Mouse (Mus musculus) right cerebral cortex, adult 18-20 months (tissue): ENCODE measurements at regions not wholly inside any gene's neighbourhood (a gene's known extent, or its start where the extent isn't known, plus 50 kb on each side); places are given as distances from the start of the nearest gene placed in this dataset.

Experiments
- DNase-seq: peaks from one replicate; pipeline ENCODE4 v3.0.0; 2022; ENCODE audit warnings: mixed read lengths

DNA sequence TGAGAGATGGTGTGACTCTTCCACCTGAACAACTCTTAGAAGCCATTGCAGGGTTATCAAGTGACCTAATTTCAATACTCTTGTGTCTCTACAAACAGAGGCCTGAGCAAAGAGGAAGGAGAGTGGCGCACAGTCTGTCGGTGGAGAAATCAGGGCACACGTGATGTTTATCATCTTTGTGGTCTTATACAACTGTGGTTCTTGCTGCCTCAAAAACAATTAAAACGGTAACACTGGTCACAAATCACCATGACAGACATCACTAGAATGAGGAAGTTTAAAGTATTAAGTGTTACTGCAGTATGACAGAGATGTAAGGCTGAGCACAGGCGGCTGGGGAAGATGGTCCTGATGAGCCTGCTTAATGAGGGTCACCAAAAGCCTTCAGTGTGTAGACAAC lies 73.6 kb downstream of the Sdc1 start:
- DNase-seq, result no peak

DNA sequence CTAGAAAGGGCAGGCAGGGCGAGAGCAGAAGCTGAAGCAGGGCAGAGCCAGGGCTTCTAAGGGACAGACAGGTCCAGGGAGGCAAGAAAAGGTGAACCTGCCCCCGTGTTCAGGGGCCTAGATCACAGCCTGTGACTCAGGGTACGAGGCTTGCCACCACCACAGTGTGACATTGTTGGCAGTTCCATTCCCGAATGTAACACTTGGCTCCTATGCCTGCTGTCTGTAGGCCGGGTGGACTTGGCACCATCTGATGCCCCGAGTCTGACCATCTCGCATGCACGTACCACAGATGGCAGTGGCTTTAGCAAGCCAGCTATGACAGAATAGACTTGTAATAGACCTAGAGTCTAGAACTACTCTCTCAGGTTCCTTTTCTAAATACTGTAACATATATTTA lies 74.3 kb downstream of the Sdc1 start:
- DNase-seq, result no peak

DNA sequence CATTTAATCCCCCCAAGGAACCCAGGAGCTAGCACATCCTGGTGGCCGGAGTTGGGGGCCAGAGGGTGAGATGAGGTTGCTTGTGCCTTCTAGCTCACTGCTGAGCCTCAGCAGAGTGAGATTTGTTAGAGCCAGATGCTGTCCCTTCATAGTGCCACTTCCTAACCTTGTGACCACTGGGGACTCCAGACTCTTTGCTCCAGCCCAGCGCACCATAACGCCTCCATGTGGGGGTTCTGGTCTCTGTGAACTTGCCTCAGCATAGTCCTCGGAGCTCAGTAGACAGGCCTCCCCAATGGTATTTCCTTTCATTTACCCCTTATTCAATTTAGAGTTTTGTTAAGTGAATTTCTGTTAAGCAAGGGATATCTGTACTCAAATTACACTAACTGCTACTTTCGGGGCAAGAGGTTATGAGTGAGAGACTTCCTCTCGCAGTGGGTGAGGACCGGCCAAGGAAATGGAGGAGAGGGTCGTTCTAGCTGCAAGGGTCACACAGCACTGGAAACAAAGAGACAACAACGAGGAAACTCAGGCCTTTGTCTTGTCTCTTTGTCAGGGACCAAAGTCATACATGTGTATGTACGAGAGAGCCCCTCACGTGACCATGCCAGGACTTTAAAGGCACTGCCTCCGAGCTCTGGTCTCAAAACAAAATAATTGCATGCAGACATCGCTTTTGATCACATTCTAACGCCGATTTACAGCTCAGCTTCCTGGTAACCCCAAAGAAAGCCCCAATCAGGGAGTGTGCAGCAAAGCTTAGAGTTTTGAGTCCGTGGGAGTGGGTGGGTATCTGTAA lies 74.8 kb upstream of the Laptm4a start:
- no peak for DNase-seq

DNA sequence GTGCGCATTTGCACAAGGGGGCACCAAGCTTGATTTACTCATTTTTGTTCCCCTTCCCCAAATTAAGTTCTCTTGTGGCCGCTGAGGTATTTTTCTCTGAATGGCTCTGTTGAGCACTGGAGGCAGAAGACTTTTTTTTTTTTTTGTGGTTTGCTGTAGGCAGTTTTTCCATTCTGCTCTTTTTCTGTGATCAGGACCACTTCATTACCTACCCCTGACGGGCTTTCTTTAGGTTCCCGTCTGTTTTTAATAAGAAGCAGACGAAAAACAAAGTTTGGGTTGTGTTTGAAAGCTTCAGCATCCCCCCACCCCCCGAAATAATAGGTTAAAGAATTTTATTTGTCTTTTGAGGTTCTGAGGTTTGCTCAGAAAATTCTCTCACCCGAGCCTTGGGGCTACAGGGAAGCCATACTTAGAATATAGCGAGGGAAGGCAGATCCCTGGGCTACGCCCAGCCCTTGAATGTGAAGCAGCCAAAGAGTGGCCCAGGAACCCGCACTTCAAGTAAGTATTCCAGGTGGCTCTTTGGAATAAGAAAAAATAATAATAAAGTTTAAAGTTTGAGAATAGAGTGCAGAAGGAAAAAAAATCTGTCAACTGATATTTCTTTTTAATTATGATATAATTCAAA lies 74.1 kb upstream of the Laptm4a start:
- no peak for DNase-seq

DNA sequence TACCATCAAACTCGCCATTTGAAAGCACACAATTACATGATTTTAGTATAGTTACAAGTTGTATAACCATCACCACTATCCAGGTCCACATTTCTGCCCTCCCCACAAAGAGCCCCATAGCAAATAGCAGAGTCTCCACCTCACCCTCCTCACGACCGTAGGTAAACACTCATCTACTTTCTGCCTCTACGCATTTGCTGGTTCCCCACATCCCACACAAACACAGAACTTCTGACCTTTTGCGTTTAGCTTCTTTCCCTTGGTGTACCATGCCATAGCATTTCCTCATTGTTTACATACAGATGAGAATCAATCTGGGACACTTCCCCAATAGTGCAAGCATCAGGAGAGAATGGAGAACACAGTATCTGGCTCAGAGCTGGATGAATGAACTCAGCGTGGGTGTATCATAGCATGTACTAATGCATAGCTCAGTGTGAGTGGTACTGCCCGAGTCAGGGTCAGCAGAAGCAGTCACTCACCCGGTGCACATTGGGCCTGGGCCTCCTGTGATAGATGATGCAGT lies 73.5 kb upstream of the Laptm4a start:
- DNase-seq, result no peak

DNA sequence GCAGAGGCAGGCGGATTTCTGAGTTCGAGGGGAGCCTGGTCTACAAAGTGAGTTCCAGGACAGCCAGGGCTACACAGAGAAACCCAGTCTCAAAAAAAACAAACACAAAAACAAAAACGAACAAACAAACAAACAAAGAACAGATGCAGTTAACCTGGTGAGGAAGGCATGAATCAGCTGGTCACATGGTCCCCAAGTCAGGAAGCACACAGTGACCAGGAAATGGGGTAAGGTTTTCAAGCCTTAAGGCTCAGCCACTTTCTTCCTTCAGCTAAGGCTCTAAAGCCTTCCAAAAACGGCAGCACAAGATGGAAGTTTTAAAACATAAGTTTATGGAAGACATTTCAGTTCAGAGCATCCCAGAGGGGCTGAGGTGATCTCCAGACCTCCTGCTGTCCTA lies 67.6 kb upstream of the Laptm4a start:
- DNase-seq, result no peak

DNA sequence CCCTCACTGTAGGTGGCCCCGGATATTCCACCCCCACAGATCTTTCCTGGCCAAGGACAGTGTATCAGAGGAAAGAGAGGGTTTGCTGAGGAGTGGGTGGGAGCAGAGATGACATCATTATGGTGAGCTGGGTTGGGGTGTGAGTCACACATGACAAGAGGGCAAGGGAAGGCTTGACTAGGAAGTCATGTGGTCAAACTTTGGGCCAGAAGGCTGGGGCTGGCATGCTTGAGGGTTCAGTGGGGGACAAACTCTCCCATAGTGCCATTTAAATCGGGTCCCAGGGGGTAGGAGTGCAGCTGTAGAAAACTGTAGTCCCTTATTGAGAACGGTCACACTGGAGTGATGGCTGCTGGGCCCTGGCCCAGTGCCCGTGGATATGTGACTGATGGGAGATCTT lies 67.1 kb upstream of the Laptm4a start:
- DNase-seq, result no peak

DNA sequence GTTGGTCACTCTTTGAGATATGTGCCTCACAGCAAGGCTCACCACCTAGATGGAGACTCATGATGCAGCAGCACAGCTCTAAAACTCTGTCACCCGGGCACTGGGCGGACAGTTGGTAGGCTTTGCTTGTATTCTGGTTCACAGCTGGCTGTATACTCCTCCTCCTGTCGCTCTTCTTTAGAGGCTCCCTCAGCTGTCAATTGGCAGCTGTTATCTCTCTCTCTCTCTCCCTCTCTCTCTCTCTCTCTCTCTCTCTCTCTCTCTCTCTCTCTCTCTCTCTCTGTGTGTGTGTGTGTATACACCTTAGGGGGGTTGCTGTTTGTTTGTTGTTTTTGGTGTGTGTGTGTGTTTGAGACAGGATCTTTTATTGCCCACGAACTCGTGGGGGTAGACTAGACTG lies 66.3 kb upstream of the Laptm4a start:
- DNase-seq, result no peak

DNA sequence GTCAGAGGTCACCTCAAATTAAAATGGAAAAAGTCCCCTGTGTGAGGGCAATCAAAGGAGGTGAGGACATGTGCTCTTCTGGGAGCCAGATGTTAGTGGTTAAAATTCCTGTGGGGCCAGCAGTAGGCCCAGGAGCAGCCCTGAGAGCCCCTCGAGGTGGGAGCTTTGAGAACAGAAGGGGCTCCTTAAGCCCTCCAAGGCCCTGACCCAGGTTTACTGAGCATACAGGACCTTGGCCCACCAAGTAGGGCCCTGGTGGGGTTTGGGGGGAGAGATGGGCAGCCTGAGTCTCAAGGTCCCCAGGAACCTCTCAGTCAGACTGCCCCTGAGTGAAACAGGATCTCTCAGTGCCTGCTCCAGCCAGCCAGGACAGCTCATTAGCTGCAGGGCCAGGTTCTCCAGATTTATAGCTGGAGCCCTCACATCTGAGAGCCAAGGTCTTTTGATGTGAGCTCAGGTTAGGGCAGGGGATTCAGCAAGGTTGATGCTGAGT lies 65.4 kb upstream of the Laptm4a start:
- no peak for DNase-seq

DNA sequence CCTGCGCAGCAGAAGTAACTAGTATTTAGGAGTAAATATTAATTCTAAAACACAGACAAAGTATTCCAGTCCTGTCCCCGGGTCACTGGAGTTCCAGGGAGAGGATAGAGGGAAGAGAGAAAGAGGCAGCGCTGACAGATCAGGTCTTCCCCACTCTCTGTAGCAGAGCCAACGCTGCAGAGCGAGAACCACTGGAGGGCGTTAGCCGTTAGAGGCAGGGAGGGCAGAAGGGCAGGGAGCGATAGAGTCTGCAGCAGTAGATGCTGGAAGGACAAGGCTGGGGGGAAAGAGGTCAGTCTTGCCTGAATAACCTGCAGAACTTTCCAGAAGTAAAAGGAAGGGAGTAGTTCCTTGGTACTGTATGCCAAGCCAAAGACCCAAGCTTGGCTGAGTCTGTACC lies 64.2 kb upstream of the Laptm4a start:
- DNase-seq, result no peak

DNA sequence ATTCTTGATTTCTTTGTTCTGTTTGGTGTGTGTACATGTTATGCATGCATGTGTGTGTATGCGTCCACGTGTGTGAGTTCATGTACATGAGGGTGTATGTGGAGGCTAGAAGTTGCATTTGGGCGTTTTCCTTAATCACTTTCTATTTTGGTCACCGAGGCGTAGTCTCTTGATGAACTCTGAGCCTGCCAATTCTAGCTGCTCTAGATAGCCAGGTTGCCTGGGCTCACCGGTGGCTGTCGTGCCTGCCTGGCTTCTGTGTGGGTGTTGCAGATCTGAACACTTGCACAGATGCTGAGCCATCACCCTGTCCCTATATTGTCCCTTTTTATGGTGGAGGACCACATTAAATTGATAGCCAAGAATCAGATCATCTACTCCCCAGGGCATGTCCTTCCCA lies 62.7 kb upstream of the Laptm4a start:
- peak; percentile 14 for DNase-seq

DNA sequence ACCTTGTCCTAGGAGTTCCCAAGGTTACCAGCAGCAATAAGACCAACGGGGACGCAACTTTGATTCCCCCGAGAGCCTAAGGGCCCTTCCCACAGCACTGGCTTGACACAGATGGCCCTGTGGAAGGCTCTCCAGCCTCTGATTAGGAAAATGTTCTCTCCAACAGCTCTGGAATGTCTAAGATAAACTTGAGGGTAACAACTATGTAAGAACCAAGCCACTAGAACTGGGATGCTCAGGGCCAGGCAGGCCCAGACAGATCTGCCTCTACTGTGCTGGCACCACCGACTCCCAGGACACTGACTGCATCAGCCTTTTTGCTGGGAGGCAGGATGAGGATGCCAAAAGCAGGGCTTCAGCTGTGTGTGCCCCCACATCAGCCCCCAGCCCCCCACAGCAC lies 61.9 kb upstream of the Laptm4a start:
- DNase-seq, result no peak

DNA sequence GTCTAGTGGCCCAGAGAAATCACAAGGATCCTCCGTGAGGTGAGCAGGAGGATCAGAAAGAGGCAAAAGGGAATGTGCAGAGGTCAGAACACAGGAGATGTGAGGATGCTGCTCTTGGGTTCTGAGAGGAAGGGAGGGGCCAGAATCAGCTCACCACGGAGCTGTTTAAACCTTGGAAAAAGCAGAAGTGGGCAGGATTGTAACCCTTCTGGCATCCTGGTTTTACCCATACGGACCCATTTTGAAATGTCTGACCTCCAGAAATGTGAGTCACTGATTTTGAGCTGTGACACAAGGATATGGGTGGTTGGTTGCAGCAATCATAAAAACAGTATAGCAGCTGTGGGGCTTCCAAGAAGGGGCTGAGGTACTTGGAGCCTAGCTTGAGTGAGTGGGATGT lies 56.6 kb upstream of the Laptm4a start:
- DNase-seq, result no peak

DNA sequence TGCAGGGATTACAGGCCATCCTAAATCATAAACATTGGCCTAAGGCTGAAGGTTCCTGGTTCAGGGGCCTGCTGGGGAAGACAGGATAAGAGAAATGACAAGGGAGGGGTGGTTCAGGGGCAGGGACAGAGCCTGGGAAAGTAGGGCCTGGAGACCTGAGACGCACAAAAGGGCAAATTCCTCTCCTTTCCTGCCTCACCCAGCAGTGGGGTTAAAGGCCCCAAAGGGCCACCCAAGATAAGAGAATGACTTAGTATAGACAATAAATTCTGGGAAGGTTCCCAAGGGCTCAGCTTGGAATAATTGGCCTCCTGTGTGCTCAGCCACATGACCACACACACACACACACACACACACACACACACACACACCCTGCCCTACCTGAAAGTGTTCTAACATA lies 56.2 kb upstream of the Laptm4a start:
- no peak for DNase-seq

DNA sequence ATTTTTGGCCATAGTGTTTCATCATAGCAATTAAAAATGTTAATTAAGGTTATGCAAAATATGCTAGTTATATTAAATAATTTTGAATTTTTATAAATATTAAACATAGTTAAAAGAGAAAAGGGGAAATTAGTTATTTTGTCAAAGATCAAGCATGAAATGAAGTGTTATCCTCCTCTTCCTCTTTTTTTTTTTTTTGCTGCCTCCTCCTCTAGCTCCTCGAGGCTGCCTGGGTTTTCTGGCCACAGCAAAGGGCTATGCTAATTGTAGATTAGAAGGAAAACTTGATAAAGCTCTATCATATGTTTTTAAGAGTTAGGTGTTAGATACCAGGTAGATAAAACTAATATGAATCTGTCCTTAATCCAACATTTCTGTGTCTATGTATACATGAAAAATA lies 54.4 kb upstream of the Laptm4a start:
- no peak for DNase-seq

DNA sequence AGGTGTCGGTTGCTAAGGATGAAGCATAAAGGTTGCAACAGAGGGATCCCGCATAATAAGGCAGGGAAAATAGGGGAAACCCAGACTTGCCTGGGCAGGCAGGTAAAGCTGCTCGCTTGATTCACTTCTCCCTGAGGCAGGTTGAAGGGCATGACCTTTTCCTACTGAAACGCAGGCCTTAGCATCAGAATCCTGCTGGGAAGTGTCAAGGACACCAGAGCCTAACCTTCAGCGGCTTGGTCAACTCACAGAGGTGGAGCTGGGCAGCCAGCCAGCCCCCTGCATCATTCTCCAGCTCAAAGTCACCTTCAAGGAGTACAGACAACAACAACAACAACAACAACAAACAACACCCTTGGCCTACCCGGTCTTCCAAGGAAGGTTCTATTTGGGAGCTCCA lies 52.8 kb upstream of the Laptm4a start:
- DNase-seq, result no peak

DNA sequence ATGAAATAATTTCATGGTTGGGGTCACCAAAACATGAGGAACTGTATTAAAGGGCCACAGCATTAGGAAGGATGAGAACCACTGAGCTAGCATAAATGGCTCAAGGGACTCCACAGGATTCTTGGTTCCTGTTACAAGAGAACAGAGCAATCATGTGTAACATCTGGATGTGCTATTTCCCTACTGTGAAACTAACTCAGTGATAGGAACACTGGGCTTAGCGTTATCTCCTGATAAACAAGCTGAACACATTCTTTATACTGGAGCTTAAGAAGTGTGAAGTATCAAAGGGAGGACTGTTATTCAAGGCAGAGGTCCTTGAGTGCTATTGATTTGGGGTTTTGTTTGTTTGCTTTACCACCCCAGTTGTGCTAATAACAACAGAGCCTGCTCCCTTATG lies 52.3 kb upstream of the Laptm4a start:
- no peak for DNase-seq
